Mouse (Mus musculus): ENCODE results near the gene Gan. TPM values are rescaled to one million over a fixed set of nuclear protein-coding genes. Genes with fewer than 3 reads are reported as not detected.

Gan gene
- 2.5 TPM in 2 replicates for polyA plus RNA-seq (2016; fragmentation: Nextera tagmentation; extraction: Ambion mirVana)

DNA sequence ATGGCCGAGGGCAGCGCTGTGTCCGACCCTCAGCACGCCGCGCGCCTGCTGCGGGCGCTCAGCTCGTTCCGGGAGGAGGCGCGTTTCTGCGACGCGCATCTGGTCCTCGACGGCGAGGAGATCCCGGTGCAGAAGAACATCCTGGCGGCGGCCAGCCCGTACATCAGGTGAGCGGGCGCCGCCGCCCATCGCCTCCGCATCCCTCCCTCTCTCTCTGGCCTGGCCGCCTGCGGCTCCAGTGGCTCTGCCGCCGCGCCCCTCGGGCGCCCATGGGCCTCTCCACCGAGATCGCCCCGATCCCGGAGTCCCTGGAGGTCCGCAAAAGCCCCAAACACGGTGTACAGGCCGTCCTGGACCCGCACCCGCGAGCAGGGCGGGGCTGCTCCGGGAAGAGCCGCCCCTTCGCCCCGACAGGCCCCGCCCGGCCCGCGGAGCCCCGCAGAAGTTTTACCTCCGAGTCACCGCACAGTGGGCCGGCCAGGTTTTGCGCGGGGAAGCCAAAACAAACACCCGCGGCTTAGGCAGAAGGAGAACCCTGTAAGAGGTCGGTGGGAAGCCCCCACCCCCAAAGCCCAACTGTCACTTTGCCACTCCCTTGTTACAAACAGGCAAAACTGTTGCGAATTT, at the start of gene Gan:
Gene Gan (plus strand): TSS at position 1 of the 627 bp plus-strand sequence.
- Histone ChIP-seq H3K4me1 (peaks cover 35% of the 10 kb centered on the region), H3K27me3 (ENCODE audit: poor library complexity, severe bottlenecking) (no peaks in the 10 kb centered on the region), H3K9me3 (no peaks in the 10 kb centered on the region), H3K27ac (peak within 1 kb of the TSS; percentile 92), H3K36me3 (replicated peaks) (no peaks in the 10 kb centered on the region), H3K4me3 (peak within 1 kb of the TSS; percentile 98)
- DNase-seq (ENCODE audit: extremely low spot score, low spot score), result no peak
- WGBS, result under 1% methylated on average over 63 of the region's 65 CpGs

DNA sequence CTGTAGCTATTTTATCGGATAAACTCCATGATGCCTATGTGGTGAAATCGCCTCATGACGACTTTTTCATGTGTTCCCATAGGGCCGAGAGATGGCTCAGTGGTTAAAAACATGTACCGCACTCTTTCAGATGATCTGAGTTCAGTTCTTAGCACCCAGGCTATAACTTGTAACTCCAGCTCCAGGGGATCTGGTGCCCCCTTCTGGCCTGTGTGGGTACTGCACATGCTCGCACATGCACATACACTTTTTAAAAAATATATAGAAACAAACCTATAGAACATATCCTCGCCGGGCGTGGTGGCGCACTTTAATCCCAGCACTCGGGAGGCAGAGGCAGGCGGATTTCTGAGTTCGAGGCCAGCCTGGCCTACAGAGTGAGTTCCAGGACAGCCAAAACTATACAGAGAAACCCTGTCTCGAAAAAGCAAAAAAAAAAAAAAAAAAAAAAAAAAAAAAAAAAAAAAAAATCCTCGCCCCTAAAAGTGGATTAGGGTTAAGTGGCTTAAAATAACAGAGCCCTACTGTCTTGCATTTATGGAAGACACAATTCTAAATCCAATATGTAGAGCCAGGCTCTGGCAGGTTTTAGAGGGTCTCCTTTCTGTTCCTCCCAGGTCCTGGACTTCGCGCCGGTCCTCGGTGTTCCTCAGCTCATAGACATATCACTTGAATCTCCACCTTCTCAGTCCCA, 48.8 kb upstream of the Gan start:
- H3K4me3 ChIP-seq, result no peak overlapping the region
- 90% methylated on average over 19 of the region's 19 CpGs for WGBS

DNA sequence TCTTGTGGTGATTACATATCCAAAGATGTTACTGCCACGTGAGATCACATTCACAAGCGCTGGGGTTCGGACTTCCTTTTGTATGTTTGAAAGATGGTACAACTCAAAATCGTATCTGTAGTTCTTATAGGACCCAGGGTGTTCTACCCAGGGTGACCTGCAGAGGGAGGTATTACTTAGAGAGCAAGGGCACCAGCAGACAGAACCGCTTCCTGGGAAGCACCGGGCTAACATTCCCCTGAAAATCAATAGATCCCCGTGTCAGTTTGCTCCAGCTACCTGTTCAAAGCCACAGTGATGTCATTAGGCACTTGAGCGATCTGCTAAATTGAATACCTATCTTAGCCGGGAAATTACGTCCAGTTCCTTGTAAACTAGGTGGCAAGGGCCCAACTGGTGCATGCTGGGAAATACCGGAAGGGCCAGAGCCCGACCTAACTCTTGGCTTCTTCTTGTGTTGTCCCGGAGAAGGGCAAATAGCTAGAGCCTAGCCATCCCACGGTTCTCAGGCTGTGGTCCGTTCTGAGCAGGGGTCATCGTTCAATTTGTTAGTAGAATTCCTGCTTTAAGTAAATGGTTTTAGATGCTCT, 48.0 kb upstream of the Gan start:
- Histone ChIP-seq H3K36me3 (replicated peaks) (no peaks in the 10 kb centered on the region), H3K27ac (no peak overlapping the region), H3K4me1 (peaks cover 6% of the 10 kb centered on the region), H3K9me3 (no peaks in the 10 kb centered on the region; the same call in 1 of the 2 replicates), H3K4me3 (no peak overlapping the region), H3K27me3 (ENCODE audit: poor library complexity, severe bottlenecking) (no peaks in the 10 kb centered on the region)
- no peak for DNase-seq (ENCODE audit: extremely low spot score, low spot score)
- WGBS, result 55% methylated on average over 16 of the region's 16 CpGs

More for the DNA sequence above, 48.8 kb upstream of the Gan start:
- Histone ChIP-seq H3K27ac (no peak overlapping the region), H3K27me3 (ENCODE audit: poor library complexity, severe bottlenecking) (no peaks in the 10 kb centered on the region), H3K4me1 (peaks cover 5% of the 10 kb centered on the region; the same call in 1 of the 2 replicates), H3K9me3 (no peaks in the 10 kb centered on the region; the same call in 1 of the 2 replicates), H3K36me3 (replicated peaks) (no peaks in the 10 kb centered on the region)
- DNase-seq (ENCODE audit: extremely low spot score, low spot score), result no peak

DNA sequence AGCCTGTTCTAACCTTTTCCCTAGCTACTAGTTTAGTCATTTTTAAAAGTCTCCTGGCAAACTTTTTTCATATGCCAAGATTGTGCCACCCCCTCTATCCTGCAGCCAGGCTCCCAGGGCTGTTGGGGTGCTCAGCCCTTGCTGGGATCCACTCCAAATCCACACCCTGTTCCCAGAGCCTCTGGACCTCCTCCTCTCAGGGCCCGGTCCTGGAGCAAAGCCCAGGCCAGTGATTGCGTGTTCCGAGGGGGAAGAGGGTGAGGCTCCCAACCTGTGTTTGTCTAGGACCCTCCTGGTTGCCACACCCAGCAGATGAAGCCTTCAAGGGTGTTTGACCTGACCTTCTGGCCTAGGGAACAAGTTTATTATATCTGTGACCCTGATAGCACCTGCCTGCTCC, 46.3 kb upstream of the Gan start:
- Histone ChIP-seq H3K4me1 (peaks cover 19% of the 10 kb centered on the region), H3K36me3 (replicated peaks) (no peaks in the 10 kb centered on the region), H3K27me3 (ENCODE audit: poor library complexity, severe bottlenecking) (no peaks in the 10 kb centered on the region), H3K9me3 (no peaks in the 10 kb centered on the region; the same call in 1 of the 2 replicates), H3K27ac (no peak overlapping the region), H3K4me3 (no peak overlapping the region)
- no peak for DNase-seq (ENCODE audit: extremely low spot score, low spot score)
- 91% methylated on average over 3 of the region's 3 CpGs for WGBS

DNA sequence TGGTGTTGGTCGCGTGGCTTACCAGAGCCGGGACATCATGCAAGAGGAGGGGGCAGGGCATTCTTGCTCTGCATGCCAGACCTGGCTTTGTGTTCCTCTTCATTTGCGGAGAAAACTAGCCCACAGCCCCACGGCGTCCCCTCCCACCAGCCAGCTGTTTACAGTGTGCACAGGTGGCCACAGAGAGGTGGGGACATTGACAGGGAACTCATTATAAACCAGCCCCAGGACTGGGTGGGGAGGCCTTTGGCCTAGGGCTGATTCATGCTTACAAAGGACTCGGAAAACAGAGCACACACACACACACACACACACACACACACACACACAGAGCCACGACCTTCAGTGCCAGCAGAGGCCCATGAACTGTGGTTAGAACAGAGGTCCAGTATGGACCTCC, 45.7 kb upstream of the Gan start:
- no peak for DNase-seq (ENCODE audit: extremely low spot score, low spot score)
- H3K4me1 ChIP-seq, result peaks cover 19% of the 10 kb centered on the region
- H3K36me3 ChIP-seq (replicated peaks), result no peaks in the 10 kb centered on the region
- H3K27ac ChIP-seq, result no peak overlapping the region
- H3K27me3 ChIP-seq (ENCODE audit: poor library complexity, severe bottlenecking), result no peaks in the 10 kb centered on the region
- WGBS, result 85% methylated on average over 8 of the region's 8 CpGs
- H3K4me3 ChIP-seq, result no peak overlapping the region
- no peaks in the 10 kb centered on the region; the same call in 1 of the 2 replicates for H3K9me3 ChIP-seq

DNA sequence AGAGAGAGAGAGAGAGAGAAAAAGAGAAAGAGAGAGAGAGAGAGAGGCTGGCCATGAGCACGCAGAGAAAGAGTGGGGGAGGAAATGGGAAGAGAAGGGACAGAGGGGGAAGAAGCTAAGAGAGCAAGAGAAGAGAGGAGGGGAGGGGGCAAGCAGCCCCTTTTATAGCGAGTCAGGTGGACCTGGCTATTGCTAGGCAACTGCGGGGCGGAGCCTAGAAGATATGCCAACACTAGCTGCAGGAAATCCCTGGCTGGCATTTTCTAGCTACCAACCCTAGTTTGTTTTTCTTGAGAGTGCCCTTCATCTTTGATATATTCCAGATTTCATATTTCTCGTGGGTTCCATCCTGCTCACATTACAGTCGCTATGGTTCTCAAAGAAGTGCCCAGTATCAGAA, 42.8 kb upstream of the Gan start:
- H3K4me3 ChIP-seq, result 0 out of 2 replicates have a peak overlapping the region, but pooled peaks have one; percentile 32
- no peak for DNase-seq (ENCODE audit: extremely low spot score, low spot score)
- 43% methylated on average over 6 of the region's 6 CpGs for WGBS
- H3K27me3 ChIP-seq (ENCODE audit: poor library complexity, severe bottlenecking), result no peaks in the 10 kb centered on the region
- no peak overlapping the region for H3K27ac ChIP-seq
- no peaks in the 10 kb centered on the region for H3K36me3 ChIP-seq (replicated peaks)
- no peaks in the 10 kb centered on the region for H3K9me3 ChIP-seq
- peaks cover 22% of the 10 kb centered on the region for H3K4me1 ChIP-seq

DNA sequence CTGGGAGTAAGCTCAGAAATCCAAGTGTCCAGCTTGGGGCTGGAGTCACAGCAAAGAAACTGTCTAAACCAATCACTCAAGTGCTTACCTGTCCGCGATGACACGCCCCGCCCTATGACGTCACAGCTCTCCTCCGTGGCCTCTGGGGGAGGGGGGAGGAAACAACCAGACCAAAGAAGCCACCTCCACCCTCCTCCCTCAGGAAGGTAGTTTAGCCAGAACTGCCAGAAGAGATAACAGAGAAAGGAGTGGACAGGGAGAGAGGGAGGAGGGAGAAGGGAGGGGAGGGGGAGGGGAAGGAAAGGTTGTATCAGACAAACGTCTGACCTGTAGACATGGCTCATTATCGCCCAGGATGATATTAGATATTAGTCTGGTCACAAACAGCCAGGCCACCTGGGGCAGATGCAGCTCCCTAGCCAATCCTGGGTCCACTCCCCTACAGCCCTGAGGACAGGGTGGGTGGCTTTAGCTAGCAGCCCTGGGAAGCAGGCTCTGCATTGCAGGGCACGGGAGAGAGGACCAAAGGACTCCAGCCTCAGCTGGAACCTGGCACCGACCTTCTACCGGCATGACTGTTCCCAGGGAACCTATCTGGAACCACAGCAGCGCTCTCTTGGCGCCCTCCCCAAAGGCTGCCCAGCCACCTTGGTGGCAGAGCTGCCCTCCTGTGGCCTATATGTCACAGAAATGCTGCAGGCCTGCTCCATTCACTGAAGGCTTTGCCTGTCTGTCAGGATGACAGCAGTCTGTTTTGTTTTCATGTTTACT, 42.1 kb upstream of the Gan start:
- no peaks in the 10 kb centered on the region for H3K9me3 ChIP-seq
- peak overlapping the region; percentile 32 for H3K4me3 ChIP-seq
- 0 out of 2 replicates have a peak overlapping the region, but pooled peaks have one; percentile 60 for H3K27ac ChIP-seq
- no peak for DNase-seq (ENCODE audit: extremely low spot score, low spot score)
- H3K4me1 ChIP-seq, result peaks cover 22% of the 10 kb centered on the region
- no peaks in the 10 kb centered on the region for H3K36me3 ChIP-seq (replicated peaks)
- WGBS, result 16% methylated on average over 13 of the region's 13 CpGs
- no peaks in the 10 kb centered on the region for H3K27me3 ChIP-seq (ENCODE audit: poor library complexity, severe bottlenecking)

DNA sequence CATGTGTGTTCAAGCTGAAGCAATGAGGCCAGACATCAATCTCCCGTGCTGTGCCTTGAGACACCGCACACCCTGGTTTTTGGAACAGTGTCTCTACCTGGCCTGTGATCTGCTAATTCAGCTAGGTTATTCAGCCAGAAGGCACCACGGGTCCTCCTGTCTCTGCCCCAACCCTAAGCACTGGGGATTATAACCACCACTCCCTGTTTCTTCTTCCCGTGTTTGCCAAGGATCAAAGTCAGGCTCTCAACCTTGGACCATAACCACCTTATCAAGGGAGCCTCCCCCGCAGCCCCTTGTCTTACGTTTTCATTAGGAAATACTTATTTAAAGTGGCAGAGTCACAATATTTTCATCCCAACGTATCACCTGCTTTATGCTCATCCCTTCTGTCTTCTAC, 41.4 kb upstream of the Gan start:
- 80% methylated on average over 7 of the region's 7 CpGs for WGBS
- no peaks in the 10 kb centered on the region for H3K9me3 ChIP-seq
- peaks cover 22% of the 10 kb centered on the region for H3K4me1 ChIP-seq
- DNase-seq (ENCODE audit: extremely low spot score, low spot score), result no peak
- H3K27ac ChIP-seq, result no peak overlapping the region
- H3K4me3 ChIP-seq, result no peak overlapping the region
- no peaks in the 10 kb centered on the region for H3K36me3 ChIP-seq (replicated peaks)
- no peaks in the 10 kb centered on the region for H3K27me3 ChIP-seq (ENCODE audit: poor library complexity, severe bottlenecking)

DNA sequence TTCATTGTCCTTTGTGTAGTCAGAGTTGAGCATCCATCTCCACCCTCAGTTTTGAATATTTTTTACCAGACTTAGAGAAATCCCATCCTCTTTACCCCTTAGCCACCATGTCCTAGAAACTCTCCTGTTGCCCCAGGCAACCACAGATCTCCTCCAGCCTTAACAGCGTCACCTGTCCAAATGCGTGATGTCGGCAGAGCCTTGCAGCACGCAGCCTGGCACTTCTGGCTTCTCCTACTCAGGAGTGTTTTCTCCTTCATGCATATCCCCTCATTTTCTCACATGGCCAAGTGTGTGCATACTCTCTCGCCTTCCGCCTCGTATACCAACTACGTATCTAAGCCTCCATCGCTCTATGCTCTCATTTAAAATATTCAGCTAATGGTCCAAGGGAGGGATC, 39.5 kb upstream of the Gan start:
- 92% methylated on average over 9 of the region's 9 CpGs for WGBS
- H3K27me3 ChIP-seq (ENCODE audit: poor library complexity, severe bottlenecking), result no peaks in the 10 kb centered on the region
- DNase-seq (ENCODE audit: extremely low spot score, low spot score), result no peak
- H3K36me3 ChIP-seq (replicated peaks), result no peaks in the 10 kb centered on the region
- H3K4me1 ChIP-seq, result peaks cover 18% of the 10 kb centered on the region
- no peaks in the 10 kb centered on the region for H3K9me3 ChIP-seq
- no peak overlapping the region for H3K27ac ChIP-seq
- H3K4me3 ChIP-seq, result no peak overlapping the region

DNA sequence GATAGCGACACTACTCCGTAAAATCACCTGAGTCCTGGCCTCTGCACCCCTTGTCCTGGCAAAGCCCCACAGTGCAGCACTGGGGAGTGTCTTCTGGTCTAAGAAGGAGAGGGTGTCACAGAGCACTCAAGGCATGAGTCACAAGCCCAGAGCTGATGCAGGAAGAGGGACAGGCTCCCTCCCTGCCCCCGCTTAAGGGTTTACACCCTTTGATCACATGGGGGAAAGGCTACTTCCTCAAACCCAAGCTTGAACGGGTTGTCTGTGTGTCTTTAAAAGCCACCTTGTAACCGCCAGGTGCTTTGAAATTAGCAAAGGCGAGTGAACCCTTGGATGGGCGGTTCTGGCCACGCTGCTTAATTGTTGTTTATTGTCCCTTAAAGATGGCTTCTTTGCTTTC, 36.7 kb upstream of the Gan start:
- no peak for DNase-seq (ENCODE audit: extremely low spot score, low spot score)
- Histone ChIP-seq H3K27me3 (ENCODE audit: poor library complexity, severe bottlenecking) (no peaks in the 10 kb centered on the region), H3K36me3 (replicated peaks) (no peaks in the 10 kb centered on the region), H3K9me3 (no peaks in the 10 kb centered on the region), H3K27ac (no peak overlapping the region), H3K4me3 (no peak overlapping the region), H3K4me1 (0 out of 2 replicates have a peak, but pooled peaks cover 3% of the 10 kb centered on the region)
- 68% methylated on average over 8 of the region's 8 CpGs for WGBS

DNA sequence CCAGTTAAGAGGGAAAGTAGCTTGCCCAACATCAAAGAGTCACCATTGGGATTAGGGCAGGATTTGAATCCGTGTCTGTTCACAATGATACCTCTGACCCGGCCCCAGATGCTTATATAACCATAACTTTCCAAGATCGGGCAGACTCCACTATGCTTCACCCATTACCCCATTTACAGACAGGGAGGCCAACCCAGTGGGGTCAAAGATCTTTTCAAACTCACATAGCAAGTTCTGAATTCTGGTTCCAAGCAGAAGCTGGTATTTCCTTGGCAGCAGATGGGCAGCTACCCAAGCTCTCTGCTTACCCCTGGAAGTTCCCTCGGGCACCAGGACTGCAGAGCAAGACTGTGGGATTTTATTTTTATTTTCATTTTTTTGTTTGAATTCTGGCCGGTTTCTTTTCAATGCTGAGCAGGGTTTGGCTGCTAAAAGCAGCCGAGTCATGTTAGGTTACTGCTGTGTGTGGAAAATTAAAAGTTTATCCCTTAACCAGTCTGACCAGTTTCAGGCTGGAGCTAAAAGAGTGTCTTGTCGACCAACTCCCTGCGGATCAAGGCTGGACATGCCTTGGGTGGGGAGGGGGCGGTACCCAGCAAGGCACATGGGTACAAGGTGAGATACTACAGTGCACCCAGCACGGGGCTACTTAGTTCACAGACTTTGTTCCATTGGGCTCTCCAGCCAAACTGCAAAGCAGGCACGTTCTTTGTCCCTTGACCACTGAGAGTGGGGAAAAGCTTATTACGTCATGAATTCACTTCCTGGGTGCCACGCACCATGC, 33.9 kb upstream of the Gan start:
- Histone ChIP-seq H3K27me3 (ENCODE audit: poor library complexity, severe bottlenecking) (no peaks in the 10 kb centered on the region), H3K27ac (no peak overlapping the region), H3K4me3 (no peak overlapping the region), H3K36me3 (replicated peaks) (no peaks in the 10 kb centered on the region), H3K9me3 (no peaks in the 10 kb centered on the region), H3K4me1 (0 out of 2 replicates have a peak, but pooled peaks cover 3% of the 10 kb centered on the region)
- no peak for DNase-seq (ENCODE audit: extremely low spot score, low spot score)
- WGBS, result 81% methylated on average over 13 of the region's 13 CpGs

DNA sequence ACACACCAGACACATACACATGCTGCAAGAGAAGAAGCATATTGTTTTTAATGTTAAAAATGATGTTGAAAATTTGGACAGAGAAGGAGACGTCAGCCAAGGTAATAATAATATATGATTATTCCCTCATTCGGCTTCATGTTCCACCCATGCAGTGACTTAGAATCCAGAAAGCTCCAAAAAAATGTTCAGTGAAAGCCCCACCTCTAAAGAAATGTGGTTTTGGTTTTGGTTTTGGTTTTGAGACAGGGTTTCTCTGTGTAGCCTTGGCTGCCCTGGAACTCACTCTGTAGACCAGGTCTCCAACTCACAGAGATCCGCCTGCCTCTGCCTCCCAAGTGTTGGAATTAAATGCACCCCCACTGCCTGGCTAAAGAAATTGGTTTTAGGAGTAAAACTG, 32.1 kb upstream of the Gan start:
- 93% methylated on average over 3 of the region's 3 CpGs for WGBS
- Histone ChIP-seq H3K4me1 (no peaks in the 10 kb centered on the region), H3K9me3 (no peaks in the 10 kb centered on the region), H3K27ac (no peak overlapping the region), H3K36me3 (replicated peaks) (no peaks in the 10 kb centered on the region), H3K4me3 (no peak overlapping the region), H3K27me3 (ENCODE audit: poor library complexity, severe bottlenecking) (no peaks in the 10 kb centered on the region)
- DNase-seq (ENCODE audit: extremely low spot score, low spot score), result no peak
